Mouse (Mus musculus) heart, adult 2 months (tissue): ENCODE results near the gene Sox13.

Source experiments
- CTCF ChIP-seq: fragments of 200-600 bp; IDR thresholded peaks from 2 replicates; pipeline ENCODE4 v1.8.1; 2022; ENCODE audit warnings: antibody characterized with exemption, mild to moderate bottlenecking, moderate library complexity
- EP300 ChIP-seq: fragments of 200-500 bp; IDR thresholded peaks from 2 replicates; pipeline ENCODE4 v1.6.1; 2011; ENCODE audit warnings: low read depth, low read length, control low read depth; ENCODE audit not compliant: insufficient read depth
- POLR2A ChIP-seq: fragments of 200-500 bp; IDR thresholded peaks from 2 replicates; pipeline ENCODE4 v1.6.1; 2011; ENCODE audit warnings: mild to moderate bottlenecking, low read depth, low read length, control low read depth; ENCODE audit not compliant: insufficient read depth

GRCm38 (mm10) chr1:133415086-133415485, 9.1 kb downstream of the Sox13 start:
- TF ChIP-seq POLR2A (no peak), CTCF (no peak), EP300 (no peak)
